Mouse (Mus musculus): ENCODE measurements around the gene Stap2. TPM values are rescaled to one million over a fixed set of nuclear protein-coding genes. Genes with fewer than 3 reads are reported as not detected.

The Stap2 gene
- polyA plus RNA-seq (2017; shearing (Covaris generic)), result under 1 TPM; 0.31 to 0.97 TPM

DNA sequence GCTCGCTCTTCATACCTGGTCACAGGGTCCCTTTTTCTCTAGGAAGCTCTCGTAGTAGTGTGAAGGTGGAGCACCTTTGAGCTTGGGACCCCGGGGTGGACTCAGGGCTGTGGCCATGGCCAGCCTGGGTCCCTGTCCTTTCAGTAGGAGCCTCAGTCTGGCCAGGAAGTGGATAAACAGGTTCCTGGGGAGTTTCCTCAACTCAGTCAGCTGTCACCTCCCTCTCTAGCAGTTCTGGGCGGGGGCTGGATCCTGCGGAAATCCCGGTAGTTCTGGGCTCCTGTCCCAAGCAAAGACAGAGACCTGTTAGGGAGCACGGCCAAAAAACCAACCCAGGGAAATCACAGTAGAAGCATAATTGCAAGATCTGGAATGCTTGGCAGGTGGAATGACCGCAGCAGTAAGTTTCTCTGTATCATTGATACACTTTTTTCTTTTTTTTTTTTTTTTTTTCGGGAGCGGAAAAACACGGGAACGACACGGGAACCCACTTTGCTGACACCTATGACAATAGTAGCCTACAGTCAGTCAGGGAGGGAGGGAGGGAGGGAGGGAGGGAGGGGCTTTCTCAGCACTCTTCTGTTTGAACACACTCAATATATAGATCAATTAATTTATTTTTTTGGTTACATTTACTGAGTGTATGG is at the start of gene Stap2, which contains the start of gene Mpnd:
TSS of gene Stap2 (minus strand) at position 170 of the 647 bp plus-strand sequence.
TSS of gene Mpnd (plus strand) at position 297 of the 647 bp plus-strand sequence.

DNA sequence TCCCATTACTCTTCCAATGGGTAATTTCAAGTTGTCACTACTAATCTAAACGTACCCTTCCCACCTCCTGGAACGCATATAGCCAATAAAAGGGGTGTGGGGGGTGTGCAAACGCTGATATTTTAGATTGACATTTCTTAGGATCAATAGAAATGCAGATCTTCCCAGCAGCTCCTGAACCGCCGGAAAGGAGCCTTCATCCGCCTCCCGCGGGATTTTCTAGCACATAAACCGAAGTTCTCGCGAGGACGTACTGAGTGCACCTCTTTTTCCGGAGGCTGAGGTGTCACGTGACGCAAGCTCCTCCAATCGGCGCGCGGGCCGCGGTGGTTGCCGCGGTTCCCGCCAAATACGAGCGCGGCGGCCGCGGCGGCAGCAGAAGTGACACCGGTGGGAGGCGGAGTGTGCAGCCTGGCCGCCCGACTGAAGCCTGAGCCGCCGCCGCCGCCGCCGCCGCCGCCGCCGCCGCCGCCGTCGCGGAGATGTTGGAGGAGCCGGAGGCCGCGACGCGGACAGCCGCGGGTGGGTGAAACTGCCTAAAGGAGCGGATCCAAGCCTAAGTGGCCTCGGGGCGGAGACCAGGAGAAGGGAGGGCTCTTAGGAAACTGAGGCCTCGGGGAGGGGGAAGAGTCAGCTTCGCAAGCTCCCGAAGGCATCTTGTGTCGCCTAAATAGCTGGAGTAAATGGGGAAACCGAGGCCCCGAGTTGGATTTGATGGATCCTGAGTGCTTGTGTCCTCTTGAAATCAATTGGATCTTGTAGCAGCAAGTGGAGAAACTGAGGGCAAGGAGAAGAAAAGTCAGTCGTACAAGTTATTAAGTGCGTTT is 34.9 kb upstream of the Stap2 start, which contains the start of gene Chaf1a:
TSS of gene Chaf1a (plus strand) at position 410 of the 827 bp plus-strand sequence.

DNA sequence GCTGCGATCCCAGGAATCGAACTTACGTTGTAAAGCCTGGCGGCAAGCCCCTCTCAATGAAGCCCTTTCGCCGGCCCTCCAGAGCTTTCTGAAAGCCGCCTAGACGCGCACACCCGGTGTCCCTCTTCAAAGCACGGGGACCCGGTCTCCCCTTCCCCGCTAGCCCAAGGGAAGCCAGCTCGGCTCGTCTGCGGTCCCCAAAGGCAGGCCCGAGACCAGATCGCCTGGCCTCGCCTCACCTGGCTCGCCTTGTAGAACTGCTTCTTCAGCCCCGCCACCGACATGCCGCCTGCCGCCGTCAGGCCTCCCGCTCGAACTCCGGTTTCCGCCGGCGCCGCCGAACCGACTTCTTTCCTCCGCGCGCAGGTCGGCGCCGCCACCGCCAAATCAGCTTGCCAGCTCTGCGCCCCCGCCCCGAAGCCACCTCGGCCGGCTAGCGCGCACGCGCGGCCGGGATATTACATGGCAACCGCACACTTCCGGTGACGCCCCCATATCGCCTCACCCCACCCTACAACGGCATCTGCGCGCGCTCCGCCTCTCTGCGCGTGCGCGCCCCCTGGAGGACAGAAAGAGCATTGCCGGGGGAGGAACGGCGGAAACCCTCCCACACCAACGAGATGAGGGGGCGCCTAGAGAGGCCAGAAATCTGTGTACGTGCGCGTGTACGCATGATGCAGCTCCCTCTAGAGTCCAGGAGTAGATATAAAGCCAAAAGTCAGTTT is 31.0 kb upstream of the Stap2 start, which contains the start of gene Sh3gl1:
TSS of gene Sh3gl1 (minus strand) at position 460 of the 725 bp plus-strand sequence.

GRCm38 (mm10) chr17:55986030-55986961 is 19.1 kb downstream of the Stap2 start, which contains the start of gene Fsd1:
Gene Fsd1 (plus strand): TSS chr17:55986509.

GRCm38 (mm10) chr17:55969966-55970891 is 35.2 kb downstream of the Stap2 start, which contains the start of gene Shd:
Gene Shd (plus strand): TSS chr17:55970467.

DNA sequence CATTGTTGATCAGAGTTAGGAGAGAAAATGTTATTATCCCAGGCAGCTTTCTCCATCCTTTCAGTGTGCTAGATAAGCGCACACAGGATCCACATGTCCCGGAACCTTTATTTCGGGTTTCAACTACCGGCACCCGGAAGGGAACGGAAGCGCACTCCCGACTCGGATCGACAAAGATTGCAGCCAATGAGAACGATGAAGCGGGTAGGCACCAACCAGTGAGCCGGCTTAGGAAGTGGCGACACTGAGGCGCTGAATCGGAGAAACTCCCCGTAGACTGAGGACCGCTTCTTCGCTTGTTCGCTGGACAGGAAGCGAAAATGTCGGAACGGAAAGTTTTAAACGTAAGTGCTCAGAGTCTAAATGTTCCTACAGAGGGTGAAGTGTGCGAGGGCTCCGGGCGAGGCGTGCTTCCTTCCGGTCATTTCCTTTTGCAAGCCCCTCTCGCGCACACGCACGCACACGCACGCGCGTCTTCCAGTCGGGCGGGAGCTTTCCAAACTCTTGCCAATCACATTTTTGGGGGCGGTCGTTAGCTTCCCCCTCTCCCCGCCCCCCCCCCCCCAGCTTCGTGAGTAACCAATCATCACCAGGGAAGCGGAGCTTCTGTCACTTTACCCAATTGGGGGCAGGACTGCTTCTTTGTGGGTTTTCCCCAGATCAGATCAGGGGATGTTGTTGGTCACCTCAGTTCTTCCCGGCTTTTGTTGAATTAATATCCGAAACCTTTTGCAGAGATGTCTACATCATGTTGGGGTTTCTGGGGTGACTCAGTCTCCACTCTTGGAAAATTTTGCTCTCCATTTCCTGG is 46.3 kb downstream of the Stap2 start, which contains the start of gene Yju2:
TSS of gene Yju2 (plus strand) at position 182 of the 811 bp plus-strand sequence.

GRCm38 (mm10) chr17:55952447-55953027 is 52.8 kb downstream of the Stap2 start, which contains the start of gene Ebi3:
Gene Ebi3 (plus strand): TSS chr17:55952640.

DNA sequence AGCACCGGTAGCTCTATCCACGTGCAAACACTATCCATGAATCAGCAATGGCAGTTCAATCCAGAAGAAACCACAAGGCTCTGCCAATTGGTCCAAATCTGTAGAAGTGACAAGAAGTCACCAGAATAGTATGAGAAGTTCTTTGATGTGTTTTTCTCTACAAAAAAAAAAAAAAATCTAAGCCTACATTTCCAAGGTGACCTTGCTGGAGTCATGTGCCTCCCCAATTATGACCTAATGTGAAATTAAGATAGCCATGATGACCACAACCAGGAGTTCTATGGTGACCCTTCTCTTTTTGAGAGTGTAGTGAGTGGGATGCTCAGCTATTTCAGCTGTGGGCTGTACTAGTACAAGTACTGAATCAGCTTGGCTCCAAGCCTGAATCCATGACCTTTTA is 56.0 kb downstream of the Stap2 start, which contains the start of gene Zfp119b:
TSS of gene Zfp119b (minus strand) at position 101 of the 400 bp plus-strand sequence.

Other genes starting within 250 kb of the Stap2 start
- 10 to 100 TPM in 1 of 2 experiments, 1 to 10 TPM in 1; 9.5 to 17.1 TPM for gene Zfp119a, start 126.7 kb downstream of the Stap2 start, polyA plus RNA-seq (2017; shearing (Covaris generic))
- 10 to 100 TPM; 20.8 to 24.1 TPM for gene Zfp959, start 113.5 kb downstream of the Stap2 start, polyA plus RNA-seq (2017; shearing (Covaris generic))
- 10 to 100 TPM in 1 of 2 experiments, 1 to 10 TPM in 1; 9.2 to 13.1 TPM for gene Zfp119b, start 56.1 kb downstream of the Stap2 start, polyA plus RNA-seq (2017; shearing (Covaris generic))
- gene Ebi3, start 52.9 kb downstream of the Stap2 start, polyA plus RNA-seq (2017; shearing (Covaris generic)), result 10 to 100 TPM; 43.1 to 73.4 TPM
- gene Yju2, start 46.5 kb downstream of the Stap2 start, polyA plus RNA-seq (2017; shearing (Covaris generic)), result 10 to 100 TPM; 29.4 to 44.6 TPM
- under 1 TPM; 0.17 to 0.95 TPM for gene Shd, start 35.1 kb downstream of the Stap2 start, polyA plus RNA-seq (2017; shearing (Covaris generic))
- under 1 TPM in 1 of 2 experiments, not detected in 1; 0.93 TPM for gene Fsd1, start 19.1 kb downstream of the Stap2 start, polyA plus RNA-seq (2017; shearing (Covaris generic))
- 100 to 1,000 TPM; 106 to 109 TPM for gene Mpnd, start 127 bp upstream of the Stap2 start, polyA plus RNA-seq (2017; shearing (Covaris generic))
- 100 to 1,000 TPM; 159 to 164 TPM for gene Sh3gl1, start 31.1 kb upstream of the Stap2 start, polyA plus RNA-seq (2017; shearing (Covaris generic))
- gene Chaf1a, start 34.9 kb upstream of the Stap2 start, polyA plus RNA-seq (2017; shearing (Covaris generic)), result 10 to 100 TPM in 1 of 2 experiments, 1 to 10 TPM in 1; 4.0 to 11.4 TPM
- 10 to 100 TPM; 76.4 TPM for gene Ubxn6, start 69.4 kb upstream of the Stap2 start, polyA plus RNA-seq (2017; shearing (Covaris generic))
- 100 to 1,000 TPM in 1 of 2 experiments, 10 to 100 TPM in 1; 97.9 to 101 TPM for gene Hdgfl2, start 74.0 kb upstream of the Stap2 start, polyA plus RNA-seq (2017; shearing (Covaris generic))
- gene Plin4, start 104.2 kb upstream of the Stap2 start, polyA plus RNA-seq (2017; shearing (Covaris generic)), result not detected
- gene Plin5, start 112.0 kb upstream of the Stap2 start, polyA plus RNA-seq (2017; shearing (Covaris generic)), result not detected
- under 1 TPM in 1 of 2 experiments, not detected in 1; 0.74 TPM for gene Lrg1, start 116.4 kb upstream of the Stap2 start, polyA plus RNA-seq (2017; shearing (Covaris generic))
- gene Sema6b, start 134.8 kb upstream of the Stap2 start, polyA plus RNA-seq (2017; shearing (Covaris generic)), result under 1 TPM; 0.12 to 0.44 TPM
- 10 to 100 TPM; 32.7 to 39.4 TPM for gene Tnfaip8l1, start 156.9 kb upstream of the Stap2 start, polyA plus RNA-seq (2017; shearing (Covaris generic))
- 10 to 100 TPM; 57.9 to 59.9 TPM for gene Mydgf, start 178.3 kb upstream of the Stap2 start, polyA plus RNA-seq (2017; shearing (Covaris generic))
- 10 to 100 TPM; 19.0 to 43.4 TPM for gene Dpp9, start 213.3 kb upstream of the Stap2 start, polyA plus RNA-seq (2017; shearing (Covaris generic))

Measured in activated CD4-positive, CD25-positive, alpha-beta regulatory T cell (primary cell).